Mouse (Mus musculus): ENCODE measurements around the gene Cfap206.
"Not testable (repeated sequence)": the region's sequence is repeated elsewhere in the genome, so short reads cannot be mapped to it uniquely, and the experiment has no call there.

Cfap206 gene

GRCm38 (mm10) chr4:34729851-34730341 lies at the start of gene Cfap206:
Gene Cfap206, minus strand, starts transcription at chr4:34730206.
- DNase-seq (ENCODE audit: low read depth), result peak; percentile 60

DNA sequence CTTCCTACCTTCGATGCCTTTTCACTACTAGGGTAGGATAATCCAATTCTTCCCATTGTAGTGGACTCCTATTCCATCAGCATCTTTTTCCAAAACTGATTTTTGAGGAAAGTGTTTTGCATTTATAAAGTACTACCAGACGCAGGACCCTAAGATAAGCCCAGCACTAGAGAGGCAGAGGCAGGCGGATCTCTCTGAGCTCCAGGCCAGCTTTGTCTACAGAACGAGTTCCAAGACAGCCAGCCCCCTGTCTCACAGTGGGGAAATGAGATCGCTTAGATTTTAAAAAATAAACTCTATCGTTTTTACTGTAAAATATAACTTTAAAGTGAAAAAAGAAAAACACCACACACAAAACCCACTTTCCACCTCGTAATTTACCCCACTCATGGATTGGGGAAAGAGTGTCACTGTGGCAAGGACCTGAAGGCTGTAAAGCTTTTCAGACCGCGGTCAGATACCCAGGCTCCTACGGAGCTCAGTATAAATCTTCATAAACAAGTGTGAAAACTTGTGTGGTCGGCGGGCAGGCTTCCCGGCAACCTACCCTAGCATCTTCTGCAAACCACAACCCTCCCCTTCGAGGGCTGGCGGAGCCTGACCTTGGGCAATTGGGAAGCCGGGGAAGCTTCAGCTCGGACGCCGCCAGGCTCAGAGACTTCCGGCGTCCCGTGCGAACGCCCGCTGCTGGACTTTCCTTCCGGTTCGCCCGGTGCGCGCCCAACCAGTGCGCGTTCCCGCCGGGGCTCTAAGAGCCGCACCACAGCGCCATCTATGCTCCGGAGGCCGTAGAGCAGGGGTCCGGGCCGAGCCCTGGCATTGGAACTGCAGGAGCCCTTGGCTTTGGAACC lies 47.9 kb upstream of the Cfap206 start, which contains the start of gene Smim8:
Gene Smim8, minus strand, starts transcription at position 747 of the 851 bp plus-strand sequence.
- DNase-seq (ENCODE audit: low read depth), result peak; percentile 87

DNA sequence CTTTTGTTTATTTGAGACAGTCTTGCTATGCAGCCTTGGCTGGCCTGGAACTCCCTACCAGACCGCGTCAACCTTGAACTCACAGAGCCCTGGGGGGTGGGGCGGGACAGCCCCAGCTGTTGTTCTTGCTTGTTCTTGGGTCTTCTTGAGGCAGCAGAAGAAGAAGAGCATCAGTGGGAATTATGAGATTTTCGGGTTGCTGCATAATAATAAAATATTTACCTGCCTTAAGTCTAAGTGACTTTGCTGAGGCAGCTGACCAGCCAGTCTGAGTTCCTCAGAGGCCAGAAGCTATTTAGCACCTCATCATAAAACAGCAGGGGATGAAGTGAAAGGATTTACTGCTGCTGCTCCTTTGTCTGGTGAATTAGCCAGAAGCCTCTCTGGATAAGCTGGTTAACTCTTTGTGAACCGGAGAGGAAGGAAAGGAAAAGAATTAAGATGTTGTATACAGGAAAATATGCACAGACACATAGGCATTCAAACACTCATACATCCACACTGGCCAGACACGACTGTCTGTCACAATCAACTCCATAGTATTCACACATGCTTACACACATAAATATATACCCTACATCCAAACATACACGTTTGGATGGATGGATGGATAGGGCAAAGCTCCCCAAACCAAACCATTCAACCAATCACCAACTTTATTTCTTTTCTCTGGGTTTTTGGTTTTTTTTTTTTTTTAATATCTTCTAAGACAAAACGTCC lies 41.8 kb upstream of the Cfap206 start:
- no peak for DNase-seq (ENCODE audit: low read depth)

- no peak for DNase-seq (ENCODE audit: low read depth)
These were observed 26.2 kb upstream of the Cfap206 start, which contains the start of gene Gm136 for GRCm38 (mm10) chr4:34756163-34756562. Gene Gm136, minus strand, starts transcription at chr4:34756263.

DNA sequence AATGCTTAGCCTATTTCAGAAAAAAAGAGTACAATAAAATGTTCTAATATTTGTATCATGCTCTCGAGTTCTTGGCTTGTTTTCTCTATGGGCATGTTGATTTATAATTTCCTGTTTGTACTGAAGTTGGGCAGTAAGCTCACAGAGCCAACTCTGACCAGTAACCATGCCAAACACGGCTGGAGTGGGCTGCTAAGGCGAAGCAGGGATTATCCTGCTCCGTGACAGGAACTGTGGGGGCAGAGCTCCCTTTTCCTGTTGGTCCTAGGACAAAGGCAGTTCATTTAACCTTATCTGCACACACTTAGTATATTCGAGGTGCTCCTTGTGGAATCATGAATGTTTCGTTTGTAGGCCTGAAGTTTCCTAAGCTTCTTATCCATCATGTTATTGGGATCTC lies 19.2 kb upstream of the Cfap206 start:
- no peak for DNase-seq (ENCODE audit: low read depth)

DNA sequence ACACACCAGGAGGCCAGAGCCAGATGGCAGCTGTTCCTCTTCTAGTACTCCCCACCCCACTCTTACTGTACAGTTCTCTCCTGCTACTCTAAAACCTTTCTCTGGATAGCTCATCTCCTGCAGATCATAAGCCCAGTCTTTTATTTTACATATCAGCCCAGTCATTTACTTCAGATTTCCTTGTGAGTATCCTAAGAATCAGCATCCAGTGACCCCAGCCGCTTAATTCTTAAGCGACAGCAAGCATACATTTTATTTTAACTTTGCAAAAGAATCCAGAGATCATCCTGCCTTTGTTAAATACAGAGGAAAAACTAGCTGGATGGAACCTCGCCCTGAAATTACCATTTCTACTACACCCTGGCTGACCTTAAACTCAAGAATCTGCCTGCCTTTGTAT lies 4.5 kb upstream of the Cfap206 start:
- DNase-seq (ENCODE audit: low read depth), result no peak

GRCm38 (mm10) chr4:34733415-34733814 lies 3.4 kb upstream of the Cfap206 start:
- DNase-seq (ENCODE audit: low read depth), result not testable (repeated sequence)

GRCm38 (mm10) chr4:34725710-34726109 lies 4.3 kb downstream of the Cfap206 start:
- not testable (repeated sequence) for DNase-seq (ENCODE audit: low read depth)

GRCm38 (mm10) chr4:34724306-34724705 lies 5.7 kb downstream of the Cfap206 start:
- DNase-seq (ENCODE audit: low read depth), result no peak

- no peak for DNase-seq (ENCODE audit: low read depth)
These were observed 6.8 kb downstream of the Cfap206 start for GRCm38 (mm10) chr4:34723186-34723585.

GRCm38 (mm10) chr4:34720127-34720895 lies 9.7 kb downstream of the Cfap206 start:
- DNase-seq (ENCODE audit: low read depth), result no peak

- no peak for DNase-seq (ENCODE audit: low read depth)
These were observed 10.6 kb downstream of the Cfap206 start for GRCm38 (mm10) chr4:34719421-34719820.

- DNase-seq (ENCODE audit: low read depth), result no peak
These were observed 14.9 kb downstream of the Cfap206 start for GRCm38 (mm10) chr4:34715062-34715461.

DNA sequence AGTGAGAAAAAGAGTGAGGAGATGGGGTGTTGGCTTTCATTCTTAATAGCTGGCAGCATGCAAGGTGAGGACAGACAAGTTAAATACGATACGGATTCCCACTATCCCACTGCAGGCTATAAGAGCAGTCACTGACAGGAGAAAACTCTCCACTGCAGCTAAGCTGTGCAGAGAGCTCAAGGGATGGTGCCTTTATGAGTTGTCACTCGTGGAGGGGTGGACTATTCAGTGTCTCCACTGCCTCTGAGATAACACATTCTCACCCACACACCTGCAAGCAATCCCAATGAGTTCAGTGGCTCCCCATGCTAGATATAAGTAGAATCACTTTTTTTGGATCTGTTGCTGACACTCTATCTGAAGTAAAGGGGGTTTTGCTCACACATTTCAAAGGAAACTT lies 21.9 kb downstream of the Cfap206 start:
- DNase-seq (ENCODE audit: low read depth), result no peak

DNA sequence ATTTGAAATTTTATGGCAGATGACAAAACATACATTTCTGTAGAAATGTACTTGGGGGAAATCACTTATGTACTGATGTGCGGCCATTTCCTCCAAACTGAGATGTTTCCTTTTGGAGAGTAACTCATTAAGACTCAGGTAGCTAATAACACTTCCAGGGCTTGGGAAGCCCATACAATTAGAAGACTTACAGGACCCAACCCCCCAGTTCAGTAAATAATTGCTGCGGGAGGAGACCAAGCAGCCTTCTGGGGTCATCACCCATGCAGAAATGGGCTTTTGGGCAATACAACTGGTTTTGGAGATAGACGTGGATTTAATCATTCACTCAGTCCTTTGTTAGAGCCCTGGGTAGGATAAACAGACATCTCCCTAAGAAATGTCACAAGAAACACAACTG lies 22.8 kb downstream of the Cfap206 start:
- DNase-seq (ENCODE audit: low read depth), result no peak

DNA sequence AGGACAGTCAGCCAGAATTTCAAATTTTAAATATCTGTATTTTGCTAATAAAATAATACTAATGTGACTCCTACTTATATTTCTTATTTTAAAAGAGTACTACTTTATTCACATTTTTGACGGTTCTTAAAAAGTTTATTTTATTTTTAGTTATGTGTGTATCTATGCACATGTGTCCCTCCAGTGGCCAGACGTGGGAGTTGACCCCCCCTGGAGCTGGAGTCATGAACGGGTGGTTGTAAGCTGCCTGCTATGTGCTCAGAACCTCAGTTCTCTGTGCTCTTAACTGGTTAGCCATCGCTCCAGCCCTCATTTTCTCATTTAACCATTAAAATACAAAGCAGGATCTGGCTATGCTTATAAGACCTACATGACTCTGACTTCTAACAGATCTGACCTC lies 27.0 kb downstream of the Cfap206 start:
- DNase-seq (ENCODE audit: low read depth), result no peak

DNA sequence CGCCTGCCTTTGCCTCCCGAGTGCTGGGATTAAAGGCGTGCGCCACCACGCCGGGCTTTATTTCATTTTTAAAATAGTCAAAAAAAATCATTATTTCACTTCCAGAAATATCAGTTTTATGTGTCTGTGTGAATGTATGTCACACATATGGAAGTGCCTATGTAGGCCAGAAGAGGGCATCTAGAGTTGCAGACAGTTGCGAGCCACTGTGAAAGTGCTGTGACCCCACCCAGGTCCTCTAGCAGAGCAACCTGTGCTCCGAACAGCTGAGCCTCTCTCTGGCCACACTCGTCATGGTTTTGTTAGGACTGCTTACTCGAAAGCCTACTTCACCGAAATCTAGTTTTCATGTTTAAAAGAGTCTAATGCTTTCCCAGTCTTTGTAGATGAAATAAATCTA lies 27.8 kb downstream of the Cfap206 start:
- no peak for DNase-seq (ENCODE audit: low read depth)

DNA sequence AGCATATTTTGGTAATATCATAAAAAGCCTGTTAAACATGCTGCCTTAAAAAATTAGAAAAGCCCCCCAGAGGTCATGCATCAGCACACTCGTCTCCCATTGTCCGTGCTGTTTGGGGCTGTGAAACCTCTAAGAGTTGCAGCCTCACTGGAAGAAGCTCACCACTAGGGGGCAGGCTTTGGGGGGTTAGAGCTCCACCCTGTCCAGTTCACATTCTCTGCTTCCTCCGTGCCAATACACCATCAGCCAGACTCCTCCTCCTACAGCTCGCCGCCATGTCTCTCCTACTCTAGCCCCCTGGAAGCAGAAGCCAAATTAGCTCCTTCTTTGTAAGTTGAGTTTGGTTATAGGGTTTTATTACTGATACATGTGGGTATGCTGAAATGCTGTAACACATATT lies 28.5 kb downstream of the Cfap206 start:
- no peak for DNase-seq (ENCODE audit: low read depth)

- no peak for DNase-seq (ENCODE audit: low read depth)
These were observed 42.0 kb downstream of the Cfap206 start for GRCm38 (mm10) chr4:34688021-34688420.

DNA sequence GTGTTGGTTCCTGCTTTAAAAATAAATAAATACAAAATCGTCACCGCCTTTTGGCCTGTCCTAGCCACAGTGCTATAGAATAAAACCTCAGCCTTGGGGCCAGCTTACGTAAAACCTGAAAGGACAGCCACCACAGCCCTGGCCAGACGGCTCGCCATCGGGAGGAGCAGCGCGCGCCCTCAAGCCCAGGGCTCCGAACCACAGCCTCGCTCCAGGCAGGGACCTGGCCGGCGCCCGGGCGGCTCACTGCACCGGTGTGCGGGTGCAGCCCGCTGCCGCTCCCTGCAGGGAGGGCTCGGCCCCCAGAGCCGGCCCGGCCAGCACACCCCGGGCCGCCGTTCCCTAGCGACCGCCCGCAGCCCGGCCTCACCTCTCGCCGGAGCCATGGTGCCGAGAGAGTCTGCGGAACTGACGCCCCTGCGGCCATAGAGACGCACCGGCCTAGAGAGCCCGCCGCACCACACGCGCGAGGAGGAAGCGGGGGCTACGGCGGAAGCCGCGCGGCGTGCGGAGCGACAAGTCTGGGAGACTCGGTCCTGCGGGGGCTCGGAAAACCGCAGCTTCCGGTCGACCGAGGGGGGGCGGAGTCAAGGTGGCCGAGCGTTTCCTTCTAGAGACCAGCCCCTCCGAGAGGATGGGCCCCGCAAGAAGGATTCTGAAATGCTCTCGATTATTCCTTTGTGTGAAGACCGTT lies 43.0 kb downstream of the Cfap206 start, which contains the start of gene Slc35a1:
Gene Slc35a1, minus strand, starts transcription at position 565 of the 694 bp plus-strand sequence.
- peak; percentile 83 for DNase-seq (ENCODE audit: low read depth)

- DNase-seq (ENCODE audit: low read depth), result no peak
These were observed 49.5 kb downstream of the Cfap206 start for GRCm38 (mm10) chr4:34680530-34680929.
